Mouse (Mus musculus) hindbrain, embryonic 16.5 days (tissue): ENCODE measurements around the gene Ing4. TPM values are rescaled to one million over a fixed set of nuclear protein-coding genes. Genes with fewer than 3 reads are reported as not detected.

Experiments used
- ATAC-seq: fragments of 200-750 bp; cut with Nextera tagmentation; 2 replicates; pipeline ENCODE4 v1.8.0; 2017; ENCODE audit warnings: moderate TSS enrichment, moderate library complexity
- H3K27ac ChIP-seq: fragments of 300-500 bp; sonication (generic); 2 replicates; pipeline ENCODE4 v1.5.1; 2014; ENCODE audit warnings: low read depth, mild to moderate bottlenecking, control low read depth, low read length, moderate library complexity
- H3K27me3 ChIP-seq: fragments of 300-500 bp; sonication (generic); replicated peaks from 2 replicates; pipeline ENCODE4 v1.6.1; 2014; ENCODE audit warnings: low read length; ENCODE audit not compliant: control insufficient read depth, insufficient read depth
- H3K36me3 ChIP-seq: fragments of 300-500 bp; sonication (generic); 2 replicates; pipeline ENCODE4 v1.6.1; 2014; ENCODE audit warnings: mild to moderate bottlenecking, low read length, moderate library complexity, mixed read lengths; ENCODE audit not compliant: control insufficient read depth, insufficient read depth
- H3K4me1 ChIP-seq: fragments of 300-500 bp; sonication (generic); 2 replicates; pipeline ENCODE4 v1.6.1; 2014; ENCODE audit warnings: low read depth, low read length; ENCODE audit not compliant: control insufficient read depth, insufficient read depth
- H3K4me2 ChIP-seq: fragments of 300-500 bp; sonication (generic); 2 replicates; pipeline ENCODE4 v1.6.1; 2014; ENCODE audit warnings: mild to moderate bottlenecking, low read length, control low read depth, moderate library complexity
- H3K4me3 ChIP-seq: fragments of 300-500 bp; sonication (generic); 2 replicates; pipeline ENCODE4 v1.5.1; 2014; ENCODE audit warnings: mild to moderate bottlenecking, low read length, control low read depth, moderate library complexity
- H3K9ac ChIP-seq: fragments of 300-500 bp; sonication (generic); 2 replicates; pipeline ENCODE4 v1.6.1; 2014; ENCODE audit warnings: low read depth, mild to moderate bottlenecking, control low read depth, low read length, moderate library complexity
- H3K9me3 ChIP-seq: fragments of 300-500 bp; sonication (generic); 2 replicates; pipeline ENCODE4 v1.6.1; 2014; ENCODE audit warnings: mild to moderate bottlenecking, low read length, moderate library complexity; ENCODE audit not compliant: control insufficient read depth
- WGBS: fragments of 180-500 bp; shearing (Covaris S2); extraction: QIAGEN DNeasy Blood & Tissue Kit; methylation state at CpG from one replicate; pipeline ENCODE4 v1.1.7; 2014; 5-methylcytosine and 5-hydroxymethylcytosine counted together
- polyA plus RNA-seq: library from polyadenylated mRNA; unstranded; fragments of >200 nt; fragmentation: Nextera tagmentation; extraction: Ambion mirVana; gene quantifications from 2 replicates; pipeline ENCODE4 v1.2.1, GENCODE M21; 2015

The Ing4 gene
- 133 and 137 TPM in 2 replicates for polyA plus RNA-seq

DNA sequence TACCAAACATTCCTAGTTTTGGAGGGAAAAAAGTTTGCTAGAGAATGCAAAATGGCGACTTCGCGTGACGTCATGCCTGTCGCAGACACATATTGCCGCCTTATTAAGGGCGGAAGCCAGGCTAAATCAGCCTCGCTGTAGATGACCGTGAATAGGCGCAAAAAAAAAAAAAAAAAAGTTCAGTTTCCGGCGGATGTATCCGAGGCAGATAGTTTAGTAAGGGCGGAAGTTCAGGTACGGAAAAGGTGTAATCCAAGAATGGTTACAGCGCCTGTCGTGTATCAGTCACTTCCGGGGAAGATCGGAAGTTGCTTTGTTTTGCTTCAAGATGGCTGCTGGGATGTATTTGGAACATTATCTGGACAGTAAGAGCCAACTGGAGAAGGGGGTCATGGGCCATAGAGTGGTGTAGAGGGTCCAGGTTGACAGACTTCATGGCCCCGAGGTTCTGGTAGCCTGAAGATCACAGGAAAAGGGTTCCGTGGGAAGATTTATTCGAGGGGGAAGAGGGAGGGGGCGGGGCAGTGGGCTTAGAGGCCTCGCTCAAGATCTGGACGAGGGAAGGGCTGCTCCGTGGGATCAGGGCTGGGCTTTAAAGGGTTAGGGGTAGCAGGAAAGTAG is at the start of gene Ing4:
TSS of gene Ing4 (plus strand) at position 228 of the 621 bp plus-strand sequence.
- peak; percentile 98 for ATAC-seq
- Histone ChIP-seq H3K27ac (peak within 1 kb of the TSS; percentile 78), H3K4me3 (peak within 1 kb of the TSS; percentile 66), H3K36me3 (peaks cover 24% of the 10 kb centered on the region), H3K4me2 (peak within 1 kb of the TSS; percentile 70), H3K9me3 (no peaks in the 10 kb centered on the region), H3K9ac (peak within 1 kb of the TSS; percentile 74), H3K27me3 (no peaks in the 10 kb centered on the region), H3K4me1 (peaks cover 2% of the 10 kb centered on the region; the same call in 1 of the 2 replicates)
- under 1% methylated on average over 26 of the region's 26 CpGs for WGBS

DNA sequence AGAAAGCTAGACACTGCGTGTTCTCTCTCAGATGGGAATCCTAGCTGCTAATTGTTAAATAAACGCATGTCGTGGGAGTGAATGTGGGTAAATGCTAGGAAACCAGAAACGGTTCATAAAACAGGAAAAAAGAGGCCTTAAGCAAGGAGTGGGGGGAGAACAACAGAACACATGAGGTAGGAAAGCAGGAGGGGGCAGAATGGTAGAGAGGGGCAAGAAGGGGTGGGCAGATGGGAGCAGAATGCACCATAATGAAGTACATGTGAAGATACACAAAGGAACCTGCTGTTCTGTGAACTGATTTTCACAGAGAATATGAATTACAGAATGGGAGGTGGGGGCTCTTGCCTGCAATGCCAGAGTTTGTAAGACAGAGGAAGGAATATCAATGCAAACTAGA is 47.3 kb upstream of the Ing4 start:
- no peaks in the 10 kb centered on the region for H3K27me3 ChIP-seq
- WGBS: 64% methylated on average over 4 of the region's 4 CpGs
- no peaks in the 10 kb centered on the region for H3K36me3 ChIP-seq
- H3K27ac ChIP-seq: no peak overlapping the region; the same call in 1 of the 2 replicates
- H3K4me3 ChIP-seq: no peak overlapping the region
- H3K4me1 ChIP-seq: peaks cover 4% of the 10 kb centered on the region
- H3K4me2 ChIP-seq: no peak overlapping the region
- peaks cover 4% of the 10 kb centered on the region; the same call in 1 of the 2 replicates for H3K9me3 ChIP-seq
- ATAC-seq: no peak
- H3K9ac ChIP-seq: no peak overlapping the region

DNA sequence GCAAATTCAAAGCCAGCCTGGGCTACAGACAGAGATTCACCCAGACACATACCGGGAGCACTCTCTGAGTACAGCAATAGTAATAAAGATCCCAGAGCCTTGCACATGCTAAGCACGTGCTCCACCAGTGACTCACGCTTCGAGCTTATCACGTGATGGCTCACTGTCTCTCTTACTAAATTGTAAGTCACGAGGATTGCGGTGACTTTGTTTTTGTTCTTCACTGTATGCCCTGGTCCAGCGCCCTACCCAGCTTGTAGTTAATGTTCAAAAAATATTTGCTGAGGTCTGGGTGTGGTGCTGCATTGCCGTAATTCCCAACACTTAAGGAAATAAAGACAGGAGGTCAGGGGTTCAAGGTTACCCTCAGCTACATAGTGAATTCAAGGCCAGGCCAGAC is 46.2 kb upstream of the Ing4 start:
- Histone ChIP-seq H3K4me2 (no peak overlapping the region), H3K9me3 (peaks cover 4% of the 10 kb centered on the region; the same call in 1 of the 2 replicates), H3K4me1 (peaks cover 10% of the 10 kb centered on the region), H3K36me3 (no peaks in the 10 kb centered on the region), H3K4me3 (no peak overlapping the region), H3K27ac (no peak overlapping the region), H3K27me3 (no peaks in the 10 kb centered on the region), H3K9ac (no peak overlapping the region)
- 83% methylated on average over 9 of the region's 9 CpGs for WGBS
- ATAC-seq: no peak

DNA sequence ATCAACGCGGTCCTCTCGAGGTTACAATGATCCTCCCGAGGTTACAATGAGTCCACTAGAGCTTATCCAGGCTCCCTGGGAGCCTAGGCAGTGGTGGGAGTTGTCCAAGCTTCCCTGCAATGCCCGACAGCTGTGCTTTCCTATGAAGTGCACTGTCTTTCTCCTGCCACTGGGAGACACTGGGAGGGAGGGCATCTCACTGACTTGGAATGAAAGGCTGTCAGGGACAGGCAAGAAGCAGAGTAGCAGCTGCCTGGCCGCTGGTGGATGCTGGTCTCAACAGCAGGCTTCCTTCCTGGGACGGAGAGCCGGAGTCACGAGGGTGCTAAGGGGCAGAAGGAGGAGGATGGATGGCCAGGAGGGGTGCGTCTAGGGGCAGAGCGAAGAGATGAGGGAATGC is 45.7 kb upstream of the Ing4 start:
- no peak for ATAC-seq

DNA sequence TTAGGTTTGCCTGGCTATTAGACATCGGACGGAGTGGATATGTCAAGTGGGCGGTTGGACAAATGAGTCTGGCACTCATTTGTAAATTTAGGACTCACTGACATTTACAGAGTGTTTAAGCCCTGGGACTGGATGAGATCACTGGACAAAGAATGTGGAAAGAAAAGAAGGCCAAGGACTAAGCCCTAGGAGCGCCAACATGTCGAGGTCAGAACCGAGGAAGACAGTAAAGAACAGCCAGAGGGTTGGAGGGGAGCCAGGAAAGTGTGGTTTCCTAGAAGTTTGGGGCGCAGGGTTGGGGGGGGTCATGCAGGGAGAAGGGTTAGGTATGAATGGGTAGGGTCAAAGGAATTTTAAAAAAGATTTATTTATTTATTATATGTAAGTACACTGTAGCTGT is 44.3 kb upstream of the Ing4 start:
- H3K4me1 ChIP-seq: peaks cover 16% of the 10 kb centered on the region
- H3K36me3 ChIP-seq: peaks cover 7% of the 10 kb centered on the region
- no peak for ATAC-seq
- peaks cover 10% of the 10 kb centered on the region for H3K27me3 ChIP-seq
- H3K4me2 ChIP-seq: no peak overlapping the region
- no peak overlapping the region for H3K9ac ChIP-seq
- 83% methylated on average over 7 of the region's 7 CpGs for WGBS
- H3K9me3 ChIP-seq: no peaks in the 10 kb centered on the region
- no peak overlapping the region for H3K27ac ChIP-seq
- H3K4me3 ChIP-seq: no peak overlapping the region

More for the DNA sequence above, 45.7 kb upstream of the Ing4 start:
- H3K27me3 ChIP-seq: peaks cover 4% of the 10 kb centered on the region
- WGBS: 17% methylated on average over 11 of the region's 11 CpGs
- peak overlapping the region; percentile 55 for H3K9ac ChIP-seq
- H3K4me1 ChIP-seq: peaks cover 15% of the 10 kb centered on the region
- no peaks in the 10 kb centered on the region for H3K36me3 ChIP-seq
- H3K4me2 ChIP-seq: peak overlapping the region; percentile 43
- no peak overlapping the region for H3K27ac ChIP-seq
- peak overlapping the region; percentile 28 for H3K4me3 ChIP-seq
- H3K9me3 ChIP-seq: peaks cover 4% of the 10 kb centered on the region; the same call in 1 of the 2 replicates

DNA sequence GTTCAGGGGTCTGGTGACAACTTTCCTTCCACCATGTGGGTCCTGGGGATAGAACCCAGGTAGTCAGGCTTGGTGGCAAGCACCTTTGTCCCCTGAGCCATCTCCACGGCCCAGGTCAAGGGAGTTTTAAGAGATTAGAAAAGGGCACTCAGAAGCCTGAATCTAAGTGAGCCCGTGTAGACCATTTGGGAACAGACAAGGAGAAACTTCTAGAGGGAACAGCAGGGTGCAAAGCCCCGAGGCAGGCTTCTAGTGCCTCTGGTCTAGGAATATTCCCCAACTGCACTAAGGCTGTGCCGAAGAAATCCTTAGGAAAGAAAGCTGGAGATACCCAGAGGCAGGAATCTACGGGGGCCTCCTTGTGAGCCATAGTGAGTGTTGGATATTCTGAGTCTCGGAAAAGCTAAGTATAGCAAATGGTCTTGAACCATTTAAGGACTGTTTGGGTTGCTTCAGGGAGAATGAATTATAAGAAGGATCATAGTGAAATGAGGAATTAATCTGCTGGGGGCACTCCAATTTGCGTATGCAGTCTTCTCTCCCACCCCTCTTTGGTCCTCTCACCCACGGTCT is 43.6 kb upstream of the Ing4 start:
- H3K27me3 ChIP-seq: peaks cover 14% of the 10 kb centered on the region
- peaks cover 16% of the 10 kb centered on the region for H3K4me1 ChIP-seq
- 42% methylated on average over 8 of the region's 8 CpGs for WGBS
- H3K27ac ChIP-seq: peak overlapping the region; percentile 87
- peak overlapping the region; percentile 90 for H3K9ac ChIP-seq
- H3K4me3 ChIP-seq: peak overlapping the region; percentile 77
- no peaks in the 10 kb centered on the region for H3K9me3 ChIP-seq
- peaks cover 7% of the 10 kb centered on the region for H3K36me3 ChIP-seq
- peak overlapping the region; percentile 80 for H3K4me2 ChIP-seq
- no peak for ATAC-seq

DNA sequence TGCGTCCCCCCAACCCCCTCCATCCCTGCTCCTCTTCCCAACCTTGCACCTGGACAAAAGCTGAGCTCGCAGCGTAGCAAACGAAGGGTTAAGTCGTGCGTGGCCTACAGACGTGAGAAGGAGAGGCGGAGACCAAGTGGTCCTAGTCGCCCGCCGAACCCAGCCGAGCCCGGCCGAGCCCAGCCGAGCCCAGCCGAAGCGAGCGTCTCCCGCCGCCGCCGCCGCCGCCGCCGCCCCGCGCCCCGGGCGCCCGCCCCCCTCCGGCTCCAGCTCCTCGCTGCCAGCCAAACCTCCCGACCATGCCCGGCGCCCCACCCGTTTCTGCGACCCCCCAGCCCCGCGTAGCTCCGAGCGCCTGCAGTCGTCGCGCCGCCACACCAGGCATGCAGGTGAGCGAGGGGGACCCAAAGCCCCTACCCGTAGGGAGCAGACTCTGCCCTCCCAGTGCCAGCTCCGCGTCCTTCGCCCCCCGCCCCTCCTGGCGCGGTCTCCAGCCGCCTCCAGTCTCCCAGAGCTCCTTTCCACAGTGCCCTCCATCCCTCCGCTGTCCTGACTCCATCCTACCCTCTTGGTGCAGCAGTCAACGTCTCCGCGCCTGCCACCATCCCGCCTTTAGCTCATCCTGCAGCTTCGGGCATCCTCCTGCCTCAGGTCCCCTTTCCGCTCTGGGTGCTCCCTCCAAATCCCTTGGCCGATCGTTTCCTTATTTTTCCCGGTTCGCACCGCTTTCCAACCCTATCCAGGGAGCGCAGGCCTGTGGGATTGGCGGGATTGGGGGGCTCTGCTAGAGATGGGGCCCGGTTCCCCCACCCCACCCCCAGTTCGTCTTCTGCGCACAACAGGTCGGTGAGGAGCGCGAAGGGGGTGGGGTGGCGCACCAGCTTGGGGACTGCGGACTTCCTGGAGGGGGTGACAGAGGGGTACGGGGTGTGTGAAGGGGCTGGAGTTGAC is 42.7 kb upstream of the Ing4 start, which contains the start of gene Pianp:
TSS of gene Pianp (plus strand) at position 144 of the 951 bp plus-strand sequence.
- Histone ChIP-seq H3K9me3 (no peaks in the 10 kb centered on the region), H3K27ac (peak within 1 kb of the TSS; percentile 87), H3K36me3 (peaks cover 8% of the 10 kb centered on the region), H3K4me1 (peaks cover 16% of the 10 kb centered on the region), H3K4me2 (peak within 1 kb of the TSS; percentile 80), H3K27me3 (peaks cover 14% of the 10 kb centered on the region), H3K9ac (peak within 1 kb of the TSS; percentile 90), H3K4me3 (peak within 1 kb of the TSS; percentile 77)
- under 1% methylated on average over 60 of the region's 78 CpGs for WGBS
- ATAC-seq: peak; percentile 87

DNA sequence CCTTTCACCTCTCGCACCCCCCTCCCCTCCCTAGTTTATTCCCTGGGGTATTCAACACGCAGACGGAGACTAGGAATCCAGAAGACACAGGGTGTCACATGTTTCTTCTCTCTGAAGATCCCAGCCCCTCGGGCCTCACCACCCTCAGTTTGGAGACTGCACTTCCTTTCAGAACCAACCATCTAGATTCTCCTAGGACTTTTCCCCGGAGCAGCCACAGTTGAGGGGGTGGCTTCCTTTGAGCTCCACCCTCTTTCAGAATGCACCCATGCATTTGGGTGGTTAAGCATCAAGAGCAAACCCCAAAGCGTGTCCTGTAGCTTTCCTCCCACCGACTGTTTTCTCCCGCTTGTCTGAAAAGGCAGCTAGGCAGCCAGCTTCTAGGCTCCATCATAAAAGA is 41.5 kb upstream of the Ing4 start:
- Histone ChIP-seq H3K4me1 (peaks cover 16% of the 10 kb centered on the region), H3K36me3 (peaks cover 14% of the 10 kb centered on the region), H3K4me3 (peak overlapping the region; percentile 77), H3K9ac (peak overlapping the region; percentile 90), H3K4me2 (peak overlapping the region; percentile 80), H3K27ac (peak overlapping the region; percentile 87; the same call in 1 of the 2 replicates), H3K9me3 (no peaks in the 10 kb centered on the region), H3K27me3 (peaks cover 14% of the 10 kb centered on the region)
- no peak for ATAC-seq
- WGBS: 6% methylated on average over 8 of the region's 8 CpGs
